In genomic region chr11:32455507-32456141, GRCm38 (mm10) we compare ENCODE assay signal across 8 mouse cellular contexts. TPM values are rescaled to one million over a fixed set of nuclear protein-coding genes. Genes with fewer than 3 reads are reported as not detected.
DNase-seq lines count a peak whose midpoint lies in the region; ATAC-seq and TF ChIP-seq lines count a peak whose summit lies in the region.

No protein-coding gene starts in this region.

- peaks cover 29% of the 10 kb centered on the region for H3K27me3 ChIP-seq in E14TG2a.4 (ENCODE audit: insufficient read depth, low read length)
- no peaks in the 10 kb centered on the region for H3K27me3 ChIP-seq in heart, embryonic 11.5 days (ENCODE audit: control insufficient read depth, insufficient read depth, low read length)
- no peaks in the 10 kb centered on the region for H3K27me3 ChIP-seq in kidney, embryonic 16.5 days (ENCODE audit: insufficient read depth, low read length)

- H3K27ac ChIP-seq in heart, embryonic 11.5 days (ENCODE audit: low read depth, low read length), result peak overlapping the region; percentile 96
- peak overlapping the region; percentile 98 for H3K27ac ChIP-seq in kidney, embryonic 16.5 days (ENCODE audit: low read length)

- peak overlapping the region; percentile 98 for H3K4me2 ChIP-seq in heart, embryonic 11.5 days
- H3K4me2 ChIP-seq in kidney, embryonic 16.5 days (replicated peaks; ENCODE audit: low read depth, low read length), result peak overlapping the region; percentile 98

- DNase-seq in cerebellum, adult 11-12 months, result peak; percentile 67
- DNase-seq in cerebellum, adult 8-10 months, result no peak
- peak; percentile 68 for DNase-seq in embryo, embryonic 9.5 days (ENCODE audit: extremely low spot score)
- DNase-seq in lung, postnatal 14 days, result peak; percentile 51
- DNase-seq in skeletal muscle tissue, adult 2 months (ENCODE audit: low read depth, low spot score), result peak; percentile 59

- H3K4me1 ChIP-seq in E14TG2a.4 (replicated peaks; ENCODE audit: low read depth, low read length), result peaks cover 16% of the 10 kb centered on the region
- H3K4me1 ChIP-seq in heart, embryonic 11.5 days (ENCODE audit: control insufficient read depth, insufficient read depth, low read length), result peaks cover 3% of the 10 kb centered on the region; the same call in 1 of the 2 replicates
- H3K4me1 ChIP-seq in kidney, embryonic 16.5 days (ENCODE audit: insufficient read depth, low read length), result peaks cover 9% of the 10 kb centered on the region

- WGBS in heart, embryonic 11.5 days (ENCODE audit: insufficient replicate concordance), result under 1% methylated on average over 58 of the region's 58 CpGs
- under 1% methylated on average over 58 of the region's 58 CpGs for WGBS in kidney, embryonic 16.5 days

- H3K9me3 ChIP-seq in E14TG2a.4 (ENCODE audit: low read length), result no peaks in the 10 kb centered on the region
- H3K9me3 ChIP-seq in heart, embryonic 11.5 days (replicated peaks; ENCODE audit: control insufficient read depth, low read length), result no peaks in the 10 kb centered on the region
- no peaks in the 10 kb centered on the region for H3K9me3 ChIP-seq in kidney, embryonic 16.5 days (ENCODE audit: low read length)

- peak overlapping the region; percentile 94 for H3K4me3 ChIP-seq in E14TG2a.4 (replicated peaks; ENCODE audit: low read length)
- H3K4me3 ChIP-seq in heart, embryonic 11.5 days (ENCODE audit: low read depth, low read length), result peak overlapping the region; percentile 90
- peak overlapping the region; percentile 95 for H3K4me3 ChIP-seq in kidney, embryonic 16.5 days (ENCODE audit: low read length)

- no peaks in the 10 kb centered on the region for H3K36me3 ChIP-seq in E14TG2a.4 (ENCODE audit: insufficient read depth, low read length)
- H3K36me3 ChIP-seq in heart, embryonic 11.5 days (ENCODE audit: control insufficient read depth, insufficient read depth, low read length), result no peaks in the 10 kb centered on the region
- no peaks in the 10 kb centered on the region for H3K36me3 ChIP-seq in kidney, embryonic 16.5 days (ENCODE audit: insufficient read depth, low read length)

- no peak for TF ChIP-seq CTCF in E14TG2a.4 (conservative IDR thresholded peaks at IDR 0.05; ENCODE audit: low read length)

- H3K9ac ChIP-seq in heart, embryonic 11.5 days (ENCODE audit: low read depth, low read length), result peak overlapping the region; percentile 95
- peak overlapping the region; percentile 98 for H3K9ac ChIP-seq in kidney, embryonic 16.5 days (replicated peaks; ENCODE audit: low read length)

- ATAC-seq in heart, embryonic 11.5 days (replicated peaks; ENCODE audit: insufficient number of reproducible peaks, low FRiP score, low TSS enrichment), result 0 out of 2 replicates have a peak, but pooled peaks have one; percentile 1
- peak; percentile 56 for ATAC-seq in kidney, embryonic 16.5 days (ENCODE audit: low FRiP score, low TSS enrichment)

RNA-seq across cellular contexts. Expression of gene Ubtd2, which starts 0.5 kb away (rescaled TPM):
- polyA plus RNA-seq in heart, embryonic 11.5 days (2014; fragmentation: Nextera tagmentation; extraction: Ambion mirVana), result 34.7 and 39.1 TPM in 2 replicates
- 45.1 and 45.6 TPM in 2 replicates for polyA plus RNA-seq in kidney, embryonic 16.5 days (2015; fragmentation: Nextera tagmentation; extraction: Ambion mirVana)
